Mouse (Mus musculus) intestine, embryonic 14.5 days (tissue): ENCODE measurements around the gene Anxa6. TPM values are rescaled to one million over a fixed set of nuclear protein-coding genes. Genes with fewer than 3 reads are reported as not detected.

Experiments used
- ATAC-seq: fragments of 200-750 bp; cut with Nextera tagmentation; replicated peaks from 2 replicates; pipeline ENCODE4 v1.8.0; 2017; ENCODE audit warnings: low read depth, moderate number of reproducible peaks, moderate TSS enrichment, moderate library complexity; ENCODE audit not compliant: low FRiP score, low TSS enrichment
- DNase-seq: peaks from one replicate; pipeline ENCODE4 v3.0.0-alpha.2; 2018; ENCODE audit warnings: low spot score
- H3K27ac ChIP-seq: fragments of 300-500 bp; sonication (generic); 2 replicates; pipeline ENCODE4 v1.5.1; 2014; ENCODE audit warnings: low read depth, mild to moderate bottlenecking, control low read depth
- H3K27me3 ChIP-seq: fragments of 300-500 bp; sonication (generic); replicated peaks from 2 replicates; pipeline ENCODE4 v1.6.1; 2014; ENCODE audit warnings: low read length, control low read depth; ENCODE audit not compliant: control insufficient read depth, insufficient read depth
- H3K36me3 ChIP-seq: fragments of 300-500 bp; sonication (generic); 2 replicates; pipeline ENCODE4 v1.6.1; 2014; ENCODE audit warnings: low read length, control low read depth; ENCODE audit not compliant: control insufficient read depth, insufficient read depth
- H3K4me1 ChIP-seq: fragments of 300-500 bp; sonication (generic); replicated peaks from 2 replicates; pipeline ENCODE4 v1.6.1; 2014; ENCODE audit warnings: low read length, control low read depth, mixed read lengths; ENCODE audit not compliant: control insufficient read depth, insufficient read depth
- H3K4me2 ChIP-seq: fragments of 300-500 bp; sonication (generic); 2 replicates; pipeline ENCODE4 v1.6.1; 2014; ENCODE audit warnings: low read length
- H3K4me3 ChIP-seq: fragments of 300-500 bp; sonication (generic); 2 replicates; pipeline ENCODE4 v1.5.1; 2014; ENCODE audit warnings: low read depth, low read length, control low read depth, mixed read lengths
- H3K9ac ChIP-seq: fragments of 300-500 bp; sonication (generic); 2 replicates; pipeline ENCODE4 v1.6.1; 2014; ENCODE audit warnings: mild to moderate bottlenecking, low read length
- H3K9me3 ChIP-seq: fragments of 300-500 bp; sonication (generic); 2 replicates; pipeline ENCODE4 v1.6.1; 2016; ENCODE audit warnings: low read length, control low read depth; ENCODE audit not compliant: control insufficient read depth
- WGBS: fragments of 180-500 bp; shearing (Covaris S2); extraction: QIAGEN DNeasy Blood & Tissue Kit; methylation state at CpG from one replicate; pipeline ENCODE4 v1.1.7; 2014; 5-methylcytosine and 5-hydroxymethylcytosine counted together
- polyA plus RNA-seq: library from polyadenylated mRNA; unstranded; fragments of >200 nt; fragmentation: Nextera tagmentation; extraction: Ambion mirVana; gene quantifications from 2 replicates; pipeline ENCODE4 v1.2.1, GENCODE M21; 2014

Gene Anxa6
- polyA plus RNA-seq, 1 experiment from 2014 or later = 327 TPM

DNA sequence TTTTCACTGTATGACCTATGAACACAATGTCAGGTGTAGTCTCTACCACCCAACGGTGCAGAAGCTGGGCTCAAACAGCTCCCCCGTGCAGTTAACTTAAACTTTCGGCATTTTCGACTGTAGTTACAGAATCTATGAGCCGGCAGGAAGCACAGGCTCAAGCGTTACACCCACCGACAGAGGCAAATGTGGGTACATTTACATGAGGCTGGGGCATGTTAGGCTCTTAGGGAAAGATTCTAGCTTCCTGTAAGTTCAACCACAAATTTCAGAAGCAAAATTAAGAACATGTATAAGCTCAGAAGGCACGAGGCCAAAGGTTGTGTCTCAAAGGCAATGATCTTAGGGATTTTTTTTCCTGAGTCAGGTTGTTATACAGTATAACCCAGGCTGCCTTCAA lies 39.2 kb upstream of the Anxa6 start:
- WGBS = 84% methylated on average over 8 of the region's 8 CpGs
- H3K4me1 ChIP-seq = no peaks in the 10 kb centered on the region
- H3K27me3 ChIP-seq = no peaks in the 10 kb centered on the region
- no peaks in the 10 kb centered on the region for H3K36me3 ChIP-seq
- no peak overlapping the region for H3K9ac ChIP-seq
- H3K4me3 ChIP-seq = no peak overlapping the region
- no peak overlapping the region for H3K4me2 ChIP-seq
- no peak for ATAC-seq
- no peak overlapping the region for H3K27ac ChIP-seq
- H3K9me3 ChIP-seq = no peaks in the 10 kb centered on the region
- DNase-seq = no peak

DNA sequence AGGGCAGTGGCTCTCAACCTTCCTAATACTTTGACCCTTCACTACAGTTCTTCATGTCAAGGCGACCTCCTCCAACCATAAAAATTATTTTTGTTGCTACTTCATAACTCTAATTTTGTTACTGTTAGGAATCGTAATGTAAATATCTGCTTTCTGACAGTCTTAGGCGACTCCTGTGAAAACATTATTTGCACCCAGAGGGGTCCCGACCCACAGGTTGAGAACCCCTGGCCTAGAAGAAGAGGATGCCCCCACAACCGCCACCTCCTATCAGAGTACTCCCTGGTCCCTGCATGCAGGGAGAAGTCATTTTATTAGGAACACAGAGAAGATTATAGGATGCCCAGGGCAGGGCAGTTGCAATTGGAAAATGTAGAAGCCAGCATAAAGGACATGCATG lies 38.1 kb upstream of the Anxa6 start:
- whole genome bisulfite sequencing = 83% methylated on average over 5 of the region's 5 CpGs
- H3K4me1 ChIP-seq = no peaks in the 10 kb centered on the region

DNA sequence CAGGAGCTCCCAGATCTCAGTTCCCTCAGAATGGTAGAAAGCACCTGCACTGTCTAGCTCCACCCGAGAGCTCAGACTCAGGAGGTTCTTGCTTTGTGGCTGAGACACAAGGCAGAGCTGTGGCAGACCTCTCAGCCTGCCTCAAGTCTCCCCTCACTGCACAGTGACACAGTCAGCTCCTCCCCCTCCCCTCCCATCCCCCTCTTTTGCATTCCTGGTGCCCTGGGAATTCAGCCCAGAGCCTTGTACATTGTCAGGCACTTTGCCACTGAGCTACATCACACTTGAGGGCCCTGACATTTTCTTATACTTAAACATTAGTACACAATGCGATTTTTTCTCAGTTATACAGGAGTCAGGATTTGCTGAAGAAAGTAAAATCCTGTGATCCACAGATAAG lies 35.8 kb upstream of the Anxa6 start:
- Histone ChIP-seq H3K9me3 (no peaks in the 10 kb centered on the region), H3K9ac (no peak overlapping the region), H3K4me1 (no peaks in the 10 kb centered on the region), H3K36me3 (no peaks in the 10 kb centered on the region), H3K4me2 (no peak overlapping the region), H3K27ac (no peak overlapping the region; the same call in 1 of the 2 replicates), H3K4me3 (no peak overlapping the region), H3K27me3 (no peaks in the 10 kb centered on the region)
- DNase-seq (no peak), ATAC-seq (no peak)
- 47% methylated on average over 2 of the region's 2 CpGs for WGBS

More for the DNA sequence above, 38.1 kb upstream of the Anxa6 start:
- Histone ChIP-seq H3K9ac (no peak overlapping the region), H3K9me3 (no peaks in the 10 kb centered on the region), H3K27ac (no peak overlapping the region), H3K4me3 (no peak overlapping the region), H3K36me3 (no peaks in the 10 kb centered on the region), H3K4me2 (no peak overlapping the region), H3K27me3 (no peaks in the 10 kb centered on the region)
- DNase-seq (no peak), ATAC-seq (no peak)

GRCm38 (mm10) chr11:55066921-55067320 lies 33.7 kb upstream of the Anxa6 start:
- H3K27me3 ChIP-seq = no peaks in the 10 kb centered on the region
- no peaks in the 10 kb centered on the region for H3K36me3 ChIP-seq
- H3K9me3 ChIP-seq = no peaks in the 10 kb centered on the region
- H3K4me1 ChIP-seq = no peaks in the 10 kb centered on the region
- H3K27ac ChIP-seq = no peak overlapping the region
- WGBS = 63% methylated on average over 4 of the region's 4 CpGs
- H3K9ac ChIP-seq = no peak overlapping the region
- H3K4me3 ChIP-seq = no peak overlapping the region
- ATAC-seq (no peak), DNase-seq (no peak)
- no peak overlapping the region for H3K4me2 ChIP-seq

DNA sequence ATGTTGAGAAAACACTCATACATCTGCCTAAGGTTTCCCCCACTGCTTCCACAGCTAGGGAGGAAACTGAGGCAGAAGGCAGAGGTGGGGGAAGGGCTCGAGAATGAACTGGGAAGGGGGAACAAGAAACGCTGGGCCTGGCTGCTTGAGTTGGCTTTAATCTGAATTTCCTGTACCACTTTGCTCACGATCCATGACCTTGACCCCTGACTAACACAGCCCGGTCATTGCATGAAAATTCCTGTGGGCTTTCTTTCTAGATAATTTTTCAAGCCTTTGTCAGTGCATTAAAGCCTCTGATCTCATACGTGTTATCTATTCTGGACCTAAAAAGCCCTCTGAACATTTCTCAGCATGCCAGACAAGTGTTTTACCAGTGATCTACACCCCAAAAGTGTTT lies 29.6 kb upstream of the Anxa6 start:
- no peak overlapping the region for H3K4me2 ChIP-seq
- no peaks in the 10 kb centered on the region for H3K27me3 ChIP-seq
- DNase-seq (no peak), ATAC-seq (no peak)
- H3K4me1 ChIP-seq = no peaks in the 10 kb centered on the region
- H3K9ac ChIP-seq = no peak overlapping the region
- 35% methylated on average over 5 of the region's 5 CpGs for WGBS
- no peaks in the 10 kb centered on the region for H3K9me3 ChIP-seq
- H3K36me3 ChIP-seq = no peaks in the 10 kb centered on the region
- no peak overlapping the region for H3K27ac ChIP-seq
- H3K4me3 ChIP-seq = no peak overlapping the region

DNA sequence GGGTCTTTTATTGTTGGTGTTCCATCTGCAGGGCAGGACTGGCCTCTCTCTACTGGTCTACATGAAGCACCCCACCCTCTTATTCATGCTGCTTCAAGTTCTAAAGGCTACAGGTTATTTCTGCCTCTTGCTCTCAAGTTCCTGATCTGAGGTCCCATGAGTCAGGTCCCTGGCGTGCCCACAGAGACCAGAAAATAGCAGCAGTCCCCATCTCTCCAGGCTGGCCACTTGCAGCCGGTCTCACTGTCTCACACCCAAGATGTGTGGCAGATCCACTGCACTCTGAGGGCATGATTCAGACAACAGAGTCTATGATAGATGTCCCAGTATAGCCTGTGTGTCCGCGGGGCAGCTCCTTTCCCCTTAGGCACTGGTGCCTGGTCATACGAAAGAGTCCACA lies 27.6 kb upstream of the Anxa6 start:
- Histone ChIP-seq H3K4me1 (no peaks in the 10 kb centered on the region), H3K27ac (no peak overlapping the region), H3K27me3 (no peaks in the 10 kb centered on the region), H3K36me3 (no peaks in the 10 kb centered on the region), H3K9ac (no peak overlapping the region), H3K4me3 (no peak overlapping the region), H3K9me3 (no peaks in the 10 kb centered on the region), H3K4me2 (no peak overlapping the region)
- WGBS = 87% methylated on average over 5 of the region's 5 CpGs
- DNase-seq (no peak), ATAC-seq (no peak)

DNA sequence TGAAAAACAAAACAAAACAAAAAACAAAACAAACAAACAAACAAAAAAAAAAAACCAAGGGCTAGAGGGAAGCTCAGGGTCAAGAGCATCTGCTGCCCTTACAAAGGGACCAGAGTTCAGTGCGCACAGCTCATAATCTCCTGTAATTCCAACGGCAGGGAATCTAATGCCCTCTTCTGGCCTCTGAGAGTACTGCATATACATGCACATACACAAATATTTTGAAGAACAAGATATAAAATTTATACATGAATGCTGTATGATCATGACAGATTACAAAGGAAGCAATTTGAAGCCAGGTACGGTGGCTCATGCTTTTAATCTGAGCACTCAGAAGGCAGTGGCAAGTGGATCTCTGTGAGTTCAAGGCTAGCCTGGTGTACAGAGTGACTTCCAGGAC lies 24.3 kb upstream of the Anxa6 start:
- Histone ChIP-seq H3K36me3 (no peaks in the 10 kb centered on the region), H3K4me2 (no peak overlapping the region), H3K9me3 (no peaks in the 10 kb centered on the region), H3K9ac (no peak overlapping the region), H3K27me3 (no peaks in the 10 kb centered on the region), H3K27ac (no peak overlapping the region), H3K4me3 (no peak overlapping the region), H3K4me1 (no peaks in the 10 kb centered on the region)
- ATAC-seq (no peak), DNase-seq (no peak)
- 84% methylated on average over 3 of the region's 3 CpGs for whole genome bisulfite sequencing

- Histone ChIP-seq H3K27ac (no peak overlapping the region), H3K9ac (no peak overlapping the region), H3K4me1 (no peaks in the 10 kb centered on the region; the same call in 1 of the 2 replicates), H3K27me3 (no peaks in the 10 kb centered on the region), H3K4me2 (no peak overlapping the region), H3K9me3 (no peaks in the 10 kb centered on the region), H3K36me3 (no peaks in the 10 kb centered on the region), H3K4me3 (no peak overlapping the region)
- 75% methylated on average over 7 of the region's 7 CpGs for WGBS
- DNase-seq = no peak
- ATAC-seq = no peak
Observed at GRCm38 (mm10) chr11:55050837-55051510, 17.7 kb upstream of the Anxa6 start.

- Histone ChIP-seq H3K36me3 (no peaks in the 10 kb centered on the region), H3K4me3 (no peak overlapping the region), H3K27ac (no peak overlapping the region), H3K9me3 (no peaks in the 10 kb centered on the region), H3K27me3 (no peaks in the 10 kb centered on the region), H3K4me1 (no peaks in the 10 kb centered on the region; the same call in 1 of the 2 replicates), H3K9ac (no peak overlapping the region), H3K4me2 (no peak overlapping the region)
- DNase-seq = no peak
- 58% methylated on average over 5 of the region's 5 CpGs for WGBS
- ATAC-seq = no peak
Observed at GRCm38 (mm10) chr11:55046600-55046999, 13.4 kb upstream of the Anxa6 start.
